Mouse (Mus musculus): ENCODE data around the gene Ccdc102a. TPM values are rescaled to one million over a fixed set of nuclear protein-coding genes. Genes with fewer than 3 reads are reported as not detected.

The Ccdc102a gene
- polyA plus RNA-seq (2012; rRNA removed): 5.7 and 6.8 TPM in 2 replicates

DNA sequence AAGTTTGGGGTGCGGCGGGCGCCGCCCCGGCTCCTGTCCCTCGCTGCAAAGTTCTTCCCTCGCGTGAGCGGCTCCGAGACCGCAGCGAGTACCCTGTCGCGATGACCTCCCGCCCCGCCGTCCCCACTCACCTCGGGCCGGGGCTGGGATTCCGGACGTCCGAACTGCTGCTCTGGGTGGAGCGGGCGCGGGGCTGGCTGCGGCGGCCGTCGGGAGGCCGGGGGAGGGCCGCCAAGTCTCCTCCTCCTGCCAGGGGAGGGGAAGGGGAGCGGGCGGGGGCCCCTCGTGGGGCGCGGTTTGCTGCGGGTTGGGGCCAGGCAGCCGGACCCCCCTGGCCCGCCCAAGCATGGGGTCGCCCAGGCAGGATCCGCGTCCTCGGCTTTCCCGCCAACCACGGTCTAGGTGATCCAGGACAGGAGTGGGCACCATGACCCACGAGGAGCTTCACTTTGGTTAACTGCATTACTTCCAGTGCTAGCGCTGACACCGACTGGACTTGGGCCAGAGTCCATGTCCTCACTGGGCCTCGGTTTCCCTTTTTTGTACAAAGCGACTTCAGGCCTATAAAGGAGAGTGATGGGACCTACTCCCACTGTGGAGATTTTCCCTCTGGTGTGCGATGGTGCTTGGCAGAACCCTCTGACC lies at the start of gene Ccdc102a:
Gene Ccdc102a, minus strand, starts transcription at position 248 of the 645 bp plus-strand sequence.
- Histone ChIP-seq H3K4me3 (ENCODE audit: insufficient read depth, low read depth, low read length) (peak within 1 kb of the TSS; percentile 73), H3K36me3 (ENCODE audit: control insufficient read depth, insufficient read depth, low read length) (no peaks in the 10 kb centered on the region), H3K27ac (ENCODE audit: insufficient read depth, low read depth, low read length) (peak within 1 kb of the TSS; percentile 66), H3K27me3 (replicated peaks; ENCODE audit: control insufficient read depth, insufficient read depth, low read length) (no peaks in the 10 kb centered on the region), H3K4me1 (ENCODE audit: control insufficient read depth, insufficient read depth, low read length) (peaks cover 7% of the 10 kb centered on the region)
- DNase-seq: peak; percentile 55
- WGBS: 5% methylated on average over 50 of the region's 51 CpGs
- TF ChIP-seq CTCF (conservative IDR thresholded peaks at IDR 0.05; ENCODE audit: insufficient read depth, insufficient read length, low read depth, low read length): no peak
- no peak for TF ChIP-seq POLR2A (IDR thresholded peaks at IDR 0.05; ENCODE audit: low read depth, low read length)

- Histone ChIP-seq H3K4me3 (ENCODE audit: insufficient read depth, low read depth, low read length) (no peak overlapping the region), H3K4me1 (ENCODE audit: control insufficient read depth, insufficient read depth, low read length) (peaks cover 25% of the 10 kb centered on the region), H3K27me3 (replicated peaks; ENCODE audit: control insufficient read depth, insufficient read depth, low read length) (no peaks in the 10 kb centered on the region), H3K36me3 (ENCODE audit: control insufficient read depth, insufficient read depth, low read length) (no peaks in the 10 kb centered on the region), H3K27ac (ENCODE audit: insufficient read depth, low read depth, low read length) (peak overlapping the region; percentile 83)
- peak; percentile 93 for DNase-seq
- no peak for TF ChIP-seq POLR2A (IDR thresholded peaks at IDR 0.05; ENCODE audit: low read depth, low read length)
- TF ChIP-seq CTCF (conservative IDR thresholded peaks at IDR 0.05; ENCODE audit: insufficient read depth, insufficient read length, low read depth, low read length): no peak
- 64% methylated on average over 3 of the region's 3 CpGs for WGBS
Measured at GRCm38 (mm10) chr8:94967554-94967953, 49.7 kb upstream of the Ccdc102a start.

GRCm38 (mm10) chr8:94967071-94967470 lies 49.2 kb upstream of the Ccdc102a start:
- TF ChIP-seq POLR2A (IDR thresholded peaks at IDR 0.05; ENCODE audit: low read depth, low read length) (no peak), CTCF (conservative IDR thresholded peaks at IDR 0.05; ENCODE audit: insufficient read depth, insufficient read length, low read depth, low read length) (no peak)
- peak; percentile 87 for DNase-seq
- H3K4me3 ChIP-seq (ENCODE audit: insufficient read depth, low read depth, low read length): no peak overlapping the region
- H3K4me1 ChIP-seq (ENCODE audit: control insufficient read depth, insufficient read depth, low read length): peaks cover 25% of the 10 kb centered on the region
- no peaks in the 10 kb centered on the region for H3K27me3 ChIP-seq (replicated peaks; ENCODE audit: control insufficient read depth, insufficient read depth, low read length)
- 15% methylated on average over 4 of the region's 4 CpGs for WGBS
- H3K36me3 ChIP-seq (ENCODE audit: control insufficient read depth, insufficient read depth, low read length): no peaks in the 10 kb centered on the region
- peak overlapping the region; percentile 83 for H3K27ac ChIP-seq (ENCODE audit: insufficient read depth, low read depth, low read length)

DNA sequence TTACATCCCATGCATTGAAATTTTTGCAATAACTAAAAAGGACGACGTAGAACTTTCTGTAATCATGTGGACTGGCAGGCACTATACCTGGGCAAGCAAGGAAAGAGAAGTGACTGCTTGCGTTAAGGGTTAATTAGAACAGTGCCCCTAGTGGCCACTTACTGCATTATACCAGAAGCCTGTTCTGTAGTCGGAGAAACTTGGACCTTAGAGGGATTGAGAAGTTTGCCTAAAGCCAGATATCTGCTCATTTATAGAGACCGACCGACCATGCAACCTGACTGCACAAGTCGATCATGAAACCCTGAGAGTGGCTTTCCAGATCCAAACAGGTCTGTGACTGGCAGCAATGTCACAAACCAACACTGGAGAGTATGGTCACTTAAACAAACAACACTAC lies 48.7 kb upstream of the Ccdc102a start:
- Histone ChIP-seq H3K36me3 (ENCODE audit: control insufficient read depth, insufficient read depth, low read length) (no peaks in the 10 kb centered on the region), H3K27me3 (replicated peaks; ENCODE audit: control insufficient read depth, insufficient read depth, low read length) (no peaks in the 10 kb centered on the region), H3K4me3 (ENCODE audit: insufficient read depth, low read depth, low read length) (no peak overlapping the region), H3K4me1 (ENCODE audit: control insufficient read depth, insufficient read depth, low read length) (peaks cover 25% of the 10 kb centered on the region), H3K27ac (ENCODE audit: insufficient read depth, low read depth, low read length) (peak overlapping the region; percentile 83)
- TF ChIP-seq POLR2A (IDR thresholded peaks at IDR 0.05; ENCODE audit: low read depth, low read length): no peak
- peak; percentile 39; the same call in 1 of the 2 replicates for TF ChIP-seq CTCF (conservative IDR thresholded peaks at IDR 0.05; ENCODE audit: insufficient read depth, insufficient read length, low read depth, low read length)
- DNase-seq: peak; percentile 75
- WGBS: 15% methylated on average over 7 of the region's 7 CpGs

GRCm38 (mm10) chr8:94964828-94965227 lies 46.9 kb upstream of the Ccdc102a start:
- WGBS: 21% methylated on average over 10 of the region's 10 CpGs
- peak overlapping the region; percentile 51; the same call in 1 of the 2 replicates for H3K27ac ChIP-seq (ENCODE audit: insufficient read depth, low read depth, low read length)
- TF ChIP-seq POLR2A (IDR thresholded peaks at IDR 0.05; ENCODE audit: low read depth, low read length) (no peak), CTCF (conservative IDR thresholded peaks at IDR 0.05; ENCODE audit: insufficient read depth, insufficient read length, low read depth, low read length) (no peak)
- no peaks in the 10 kb centered on the region for H3K27me3 ChIP-seq (replicated peaks; ENCODE audit: control insufficient read depth, insufficient read depth, low read length)
- H3K4me1 ChIP-seq (ENCODE audit: control insufficient read depth, insufficient read depth, low read length): peaks cover 27% of the 10 kb centered on the region
- no peak overlapping the region for H3K4me3 ChIP-seq (ENCODE audit: insufficient read depth, low read depth, low read length)
- H3K36me3 ChIP-seq (ENCODE audit: control insufficient read depth, insufficient read depth, low read length): no peaks in the 10 kb centered on the region
- DNase-seq: peak; percentile 50

DNA sequence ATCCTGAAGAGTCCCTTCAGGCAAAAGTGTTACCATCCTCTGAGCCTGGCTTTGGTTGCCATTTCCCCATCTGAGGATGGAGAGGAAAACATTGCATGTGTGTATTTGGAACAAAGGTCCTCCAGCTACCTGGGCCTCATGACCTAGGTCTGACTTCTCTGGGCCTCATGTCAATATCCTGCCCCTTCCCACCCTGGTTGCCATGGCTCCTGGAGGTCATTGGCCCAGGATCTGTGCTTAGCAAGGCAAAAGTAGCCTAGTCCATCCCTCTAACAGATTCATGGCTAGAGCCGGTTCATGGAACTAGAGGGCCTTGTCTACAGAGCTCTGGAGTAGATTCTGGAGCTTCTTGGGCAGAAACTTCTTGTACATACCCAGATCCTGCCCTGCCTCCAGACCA lies 44.3 kb upstream of the Ccdc102a start:
- Histone ChIP-seq H3K36me3 (ENCODE audit: control insufficient read depth, insufficient read depth, low read length) (no peaks in the 10 kb centered on the region), H3K27ac (ENCODE audit: insufficient read depth, low read depth, low read length) (no peak overlapping the region), H3K27me3 (replicated peaks; ENCODE audit: control insufficient read depth, insufficient read depth, low read length) (no peaks in the 10 kb centered on the region), H3K4me1 (ENCODE audit: control insufficient read depth, insufficient read depth, low read length) (peaks cover 21% of the 10 kb centered on the region), H3K4me3 (ENCODE audit: insufficient read depth, low read depth, low read length) (no peak overlapping the region)
- 55% methylated on average over 1 of the region's 1 CpGs for WGBS
- TF ChIP-seq POLR2A (IDR thresholded peaks at IDR 0.05; ENCODE audit: low read depth, low read length) (no peak), CTCF (conservative IDR thresholded peaks at IDR 0.05; ENCODE audit: insufficient read depth, insufficient read length, low read depth, low read length) (no peak)
- peak; percentile 77 for DNase-seq

- Histone ChIP-seq H3K4me1 (ENCODE audit: control insufficient read depth, insufficient read depth, low read length) (peaks cover 11% of the 10 kb centered on the region), H3K27ac (ENCODE audit: insufficient read depth, low read depth, low read length) (peak overlapping the region; percentile 35; the same call in 1 of the 2 replicates), H3K4me3 (ENCODE audit: insufficient read depth, low read depth, low read length) (no peak overlapping the region), H3K27me3 (replicated peaks; ENCODE audit: control insufficient read depth, insufficient read depth, low read length) (no peaks in the 10 kb centered on the region), H3K36me3 (ENCODE audit: control insufficient read depth, insufficient read depth, low read length) (no peaks in the 10 kb centered on the region)
- no peak for DNase-seq
- WGBS: 74% methylated on average over 1 of the region's 1 CpGs
- TF ChIP-seq CTCF (conservative IDR thresholded peaks at IDR 0.05; ENCODE audit: insufficient read depth, insufficient read length, low read depth, low read length): no peak
- TF ChIP-seq POLR2A (IDR thresholded peaks at IDR 0.05; ENCODE audit: low read depth, low read length): no peak
Measured at GRCm38 (mm10) chr8:94956078-94956574, 38.2 kb upstream of the Ccdc102a start.

Measured in kidney, adult 2 months (tissue).